Mouse (Mus musculus): ENCODE measurements around the gene Copa.

DNA sequence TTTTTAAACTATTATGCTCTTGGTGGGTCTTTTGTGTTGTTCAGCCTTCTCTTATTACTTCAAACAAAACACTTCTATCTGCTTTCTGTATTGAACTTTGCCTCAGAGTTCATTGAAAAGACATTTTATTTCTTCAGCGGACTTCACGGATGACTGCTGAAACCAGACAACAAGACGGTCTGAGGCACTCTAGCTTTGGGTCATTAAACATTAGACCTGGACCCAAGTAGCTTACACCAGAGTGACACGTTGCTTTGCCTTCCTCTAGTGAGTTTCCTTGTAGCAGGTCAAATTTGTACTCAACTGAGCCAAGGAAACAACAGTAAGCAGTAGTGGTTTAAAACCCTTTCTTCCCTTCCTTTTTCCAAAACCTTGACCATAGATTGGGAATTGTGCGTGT lies 85.6 kb downstream of the Copa start:
- TF ChIP-seq CTCF (IDR thresholded peaks at IDR 0.05; ENCODE audit: extremely low read depth, insufficient read length, insufficient replicate concordance, low read depth, low read length) (no peak), POLR2A (IDR thresholded peaks at IDR 0.05; ENCODE audit: low read depth, low read length) (no peak)
